Mouse (Mus musculus) lung, postnatal 0 days (tissue): Measurements from ENCODE around the gene Tyk2. TPM values are rescaled to one million over a fixed set of nuclear protein-coding genes. Genes with fewer than 3 reads are reported as not detected.
A peak's percentile ranks its signal among the peaks of the same experiment; 100 is the strongest.

Source experiments
- ATAC-seq: fragments of 200-750 bp; cut with Nextera tagmentation; 2 replicates; pipeline ENCODE4 v1.8.0; 2017; ENCODE audit warnings: moderate library complexity
- DNase-seq: peaks from one replicate; pipeline ENCODE4 v3.0.0-alpha.2; 2016; ENCODE audit warnings: low spot score
- H3K27ac ChIP-seq: fragments of 300-500 bp; sonication (generic); 2 replicates; pipeline ENCODE4 v1.5.1; 2014; ENCODE audit warnings: antibody characterized with exemption, mild to moderate bottlenecking, low read length, mixed read lengths
- H3K27me3 ChIP-seq: fragments of 300-500 bp; sonication (generic); replicated peaks from 2 replicates; pipeline ENCODE4 v1.6.1; 2014; ENCODE audit warnings: low read length, mixed read lengths; ENCODE audit not compliant: insufficient read depth
- H3K36me3 ChIP-seq: fragments of 300-500 bp; sonication (generic); 2 replicates; pipeline ENCODE4 v1.6.1; 2014; ENCODE audit warnings: low read length, mixed read lengths; ENCODE audit not compliant: insufficient read depth
- H3K4me1 ChIP-seq: fragments of 300-500 bp; sonication (generic); 2 replicates; pipeline ENCODE4 v1.6.1; 2014; ENCODE audit warnings: antibody characterized with exemption, low read depth, low read length, mixed read lengths; ENCODE audit not compliant: insufficient read depth
- H3K4me2 ChIP-seq: fragments of 300-500 bp; sonication (generic); replicated peaks from 2 replicates; pipeline ENCODE4 v1.6.1; 2014; ENCODE audit warnings: low read depth, mild to moderate bottlenecking, low read length, moderate library complexity, mixed read lengths
- H3K4me3 ChIP-seq: fragments of 300-500 bp; sonication (generic); 2 replicates; pipeline ENCODE4 v1.5.1; 2014; ENCODE audit warnings: low read depth, low read length
- H3K9ac ChIP-seq: fragments of 300-500 bp; sonication (generic); replicated peaks from 2 replicates; pipeline ENCODE4 v1.6.1; 2014; ENCODE audit warnings: low read depth, mild to moderate bottlenecking
- H3K9me3 ChIP-seq: fragments of 300-500 bp; sonication (generic); 2 replicates; pipeline ENCODE4 v1.6.1; 2016; ENCODE audit warnings: low read length, mixed read lengths
- CTCF ChIP-seq: IDR thresholded peaks from 2 replicates; pipeline ENCODE4 v1.5.1; 2016; ENCODE audit warnings: antibody characterized with exemption, mild to moderate bottlenecking
- EP300 ChIP-seq: IDR thresholded peaks from 2 replicates; pipeline ENCODE4 v1.6.1; 2016; ENCODE audit warnings: antibody characterized with exemption, mild to moderate bottlenecking, control low read depth
- WGBS: fragments of 180-500 bp; shearing (Covaris S2); extraction: QIAGEN DNeasy Blood & Tissue Kit; methylation state at CpG from one replicate; pipeline ENCODE4 v1.1.7; 2014; 5-methylcytosine and 5-hydroxymethylcytosine counted together
- polyA plus RNA-seq: library from polyadenylated mRNA; unstranded; fragments of >200 nt; fragmentation: Nextera tagmentation; extraction: Ambion mirVana; gene quantifications from 2 replicates; pipeline ENCODE4 v1.2.1, GENCODE M21; 2015

The Tyk2 gene
- polyA plus RNA-seq, 1 experiment from 2014 or later: 10.9 TPM

DNA sequence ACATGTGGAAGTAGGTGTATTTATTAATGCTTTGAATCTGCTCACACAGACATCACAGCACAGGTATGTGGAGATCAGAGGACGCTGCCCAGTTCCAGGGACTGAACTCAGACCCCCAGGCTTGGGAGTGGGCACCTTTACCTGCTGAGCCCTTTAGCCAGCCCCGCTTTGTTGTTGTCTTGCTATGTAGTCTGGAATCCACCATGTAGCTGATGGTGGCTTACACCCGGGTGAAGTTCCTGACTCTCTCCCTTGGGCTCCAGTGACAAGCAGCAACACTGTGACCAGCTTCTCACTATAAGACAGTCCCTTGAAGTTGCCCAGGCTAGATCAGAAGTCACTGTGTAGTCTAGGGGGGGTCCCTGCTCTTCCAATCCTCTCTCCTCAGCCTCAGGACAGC, 13.3 kb upstream of the Tyk2 start:
- Histone ChIP-seq H3K9me3 (no peaks in the 10 kb centered on the region), H3K27ac (no peak overlapping the region), H3K36me3 (peaks cover 33% of the 10 kb centered on the region), H3K4me1 (peaks cover 17% of the 10 kb centered on the region; the same call in 1 of the 2 replicates), H3K4me2 (no peak overlapping the region), H3K27me3 (no peaks in the 10 kb centered on the region), H3K9ac (no peak overlapping the region), H3K4me3 (no peak overlapping the region)
- no peak for ATAC-seq
- no peak for DNase-seq
- 95% methylated on average over 3 of the region's 3 CpGs for WGBS
- TF ChIP-seq CTCF (no peak), EP300 (no peak)

GRCm38 (mm10) chr9:21141922-21142321, 10.9 kb upstream of the Tyk2 start:
- TF ChIP-seq CTCF (no peak), EP300 (no peak)
- 88% methylated on average over 14 of the region's 14 CpGs for WGBS
- DNase-seq: no peak
- H3K36me3 ChIP-seq: peaks cover 33% of the 10 kb centered on the region
- no peak overlapping the region for H3K9ac ChIP-seq
- no peak overlapping the region for H3K4me3 ChIP-seq
- no peak for ATAC-seq
- no peaks in the 10 kb centered on the region for H3K27me3 ChIP-seq
- H3K4me1 ChIP-seq: peaks cover 4% of the 10 kb centered on the region; the same call in 1 of the 2 replicates
- H3K4me2 ChIP-seq: no peak overlapping the region
- no peak overlapping the region for H3K27ac ChIP-seq
- no peaks in the 10 kb centered on the region for H3K9me3 ChIP-seq

DNA sequence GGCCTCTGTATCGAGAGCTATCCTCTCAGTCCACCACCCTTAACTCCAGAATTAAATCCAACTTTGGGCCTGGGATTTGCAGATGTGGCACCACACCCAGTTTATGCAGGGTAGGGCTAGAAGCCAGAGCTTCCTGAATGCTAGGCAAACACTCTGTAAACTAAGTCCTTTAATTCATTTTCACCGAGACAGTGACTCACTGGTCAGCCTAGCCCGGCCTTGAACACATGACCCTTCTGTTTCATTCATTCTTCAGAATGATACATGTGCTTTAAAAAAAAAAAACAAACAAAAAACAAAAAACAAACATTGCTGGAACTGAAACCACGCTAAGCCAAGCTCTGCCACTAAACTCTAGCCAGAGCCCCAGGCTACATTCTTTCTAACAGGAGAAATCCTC, 7.3 kb upstream of the Tyk2 start:
- Histone ChIP-seq H3K27me3 (no peaks in the 10 kb centered on the region), H3K4me3 (no peak overlapping the region), H3K4me2 (no peak overlapping the region), H3K9ac (no peak overlapping the region), H3K4me1 (peaks cover 5% of the 10 kb centered on the region; the same call in 1 of the 2 replicates), H3K36me3 (peaks cover 33% of the 10 kb centered on the region), H3K9me3 (no peaks in the 10 kb centered on the region), H3K27ac (no peak overlapping the region)
- WGBS: 70% methylated on average over 4 of the region's 4 CpGs
- TF ChIP-seq EP300 (no peak), CTCF (no peak)
- ATAC-seq (no peak), DNase-seq (no peak)

DNA sequence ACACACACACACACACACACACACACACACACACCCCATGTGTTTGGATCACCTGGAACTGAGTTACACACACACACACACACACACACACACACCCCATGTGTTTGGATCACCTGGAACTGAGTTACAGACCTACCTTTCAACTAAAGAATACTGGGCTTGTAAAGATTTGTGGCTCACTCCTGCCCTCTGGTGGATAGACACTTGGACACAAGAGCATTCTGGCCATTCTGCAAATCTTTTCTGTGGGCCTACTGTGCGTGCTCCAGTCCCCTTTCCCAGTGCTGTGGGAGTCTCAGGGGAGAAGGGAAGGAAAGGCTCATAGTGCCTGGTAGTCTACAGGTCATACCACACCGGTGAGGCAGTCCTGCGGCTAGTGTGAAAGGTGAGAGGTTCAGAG, 6.2 kb upstream of the Tyk2 start:
- peak; percentile 21; the same call in 1 of the 2 replicates for ATAC-seq
- H3K9ac ChIP-seq: no peak overlapping the region
- H3K4me3 ChIP-seq: no peak overlapping the region
- H3K27ac ChIP-seq: no peak overlapping the region
- DNase-seq: peak; percentile 62
- TF ChIP-seq CTCF (peak; percentile 81), EP300 (no peak)
- H3K36me3 ChIP-seq: peaks cover 26% of the 10 kb centered on the region
- no peaks in the 10 kb centered on the region for H3K27me3 ChIP-seq
- WGBS: 42% methylated on average over 3 of the region's 3 CpGs
- no peaks in the 10 kb centered on the region for H3K9me3 ChIP-seq
- H3K4me1 ChIP-seq: peaks cover 5% of the 10 kb centered on the region; the same call in 1 of the 2 replicates
- no peak overlapping the region for H3K4me2 ChIP-seq

- H3K36me3 ChIP-seq: peaks cover 18% of the 10 kb centered on the region
- no peaks in the 10 kb centered on the region for H3K9me3 ChIP-seq
- ATAC-seq (peak; percentile 32; the same call in 1 of the 2 replicates), DNase-seq (no peak)
- H3K9ac ChIP-seq: no peak overlapping the region
- peaks cover 5% of the 10 kb centered on the region; the same call in 1 of the 2 replicates for H3K4me1 ChIP-seq
- H3K27ac ChIP-seq: peak overlapping the region; percentile 33; the same call in 1 of the 2 replicates
- WGBS: 59% methylated on average over 6 of the region's 6 CpGs
- no peaks in the 10 kb centered on the region for H3K27me3 ChIP-seq
- H3K4me3 ChIP-seq: no peak overlapping the region
- H3K4me2 ChIP-seq: no peak overlapping the region
- TF ChIP-seq EP300 (peak; percentile 50; the same call in 1 of the 2 replicates), CTCF (no peak)
Measured at GRCm38 (mm10) chr9:21136401-21136800, 5.4 kb upstream of the Tyk2 start.

DNA sequence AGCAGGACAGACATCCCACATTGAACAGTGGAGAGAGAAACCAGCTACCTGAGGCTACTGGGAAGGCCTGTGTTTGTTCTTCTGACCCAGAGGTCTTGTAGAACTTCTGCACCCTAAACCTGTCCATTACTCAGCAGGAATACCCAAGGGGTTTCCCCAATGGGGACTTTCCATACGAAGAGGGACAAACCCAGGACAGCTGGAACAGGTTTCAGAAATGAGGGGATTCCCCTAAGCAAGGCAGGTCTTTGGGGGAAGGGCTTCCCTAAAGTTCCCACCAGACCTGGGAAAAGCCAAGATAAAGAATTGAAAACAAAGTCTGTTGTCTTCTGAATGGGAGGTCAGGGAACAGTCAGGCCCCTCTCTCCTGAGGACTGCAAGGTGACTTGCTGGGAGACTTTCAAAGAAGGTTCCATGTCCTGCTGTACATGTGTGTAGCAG, 4.9 kb upstream of the Tyk2 start:
- Histone ChIP-seq H3K4me2 (no peak overlapping the region), H3K36me3 (peaks cover 14% of the 10 kb centered on the region), H3K9ac (no peak overlapping the region), H3K27ac (peak overlapping the region; percentile 33; the same call in 1 of the 2 replicates), H3K4me1 (peaks cover 5% of the 10 kb centered on the region; the same call in 1 of the 2 replicates), H3K9me3 (no peaks in the 10 kb centered on the region), H3K4me3 (no peak overlapping the region), H3K27me3 (no peaks in the 10 kb centered on the region)
- 74% methylated on average over 1 of the region's 1 CpGs for WGBS
- TF ChIP-seq EP300: no peak
- TF ChIP-seq CTCF: no peak
- ATAC-seq (no peak), DNase-seq (no peak)
